Mouse (Mus musculus) forebrain, embryonic 14.5 days (tissue): ENCODE results near the gene Cst6. TPM values are rescaled to one million over a fixed set of nuclear protein-coding genes. Genes with fewer than 3 reads are reported as not detected.
A peak's percentile ranks its signal among the peaks of the same experiment; 100 is the strongest.

Experiments used
- ATAC-seq: fragments of 200-750 bp; cut with Nextera tagmentation; 2 replicates; pipeline ENCODE4 v1.8.0; 2017; ENCODE audit warnings: mild to moderate bottlenecking, moderate library complexity
- DNase-seq: peaks from one replicate; pipeline ENCODE4 v3.0.0-alpha.2; 2015; ENCODE audit warnings: low spot score
- H3K27ac ChIP-seq: fragments of 300-500 bp; sonication (generic); 2 replicates; pipeline ENCODE4 v1.5.1; 2014; ENCODE audit warnings: low read depth, mild to moderate bottlenecking, control low read depth, low read length, moderate library complexity
- H3K27me3 ChIP-seq: fragments of 300-500 bp; sonication (generic); replicated peaks from 2 replicates; pipeline ENCODE4 v1.6.1; 2014; ENCODE audit warnings: low read length, control low read depth, mixed read lengths; ENCODE audit not compliant: control insufficient read depth, insufficient read depth
- H3K36me3 ChIP-seq: fragments of 300-500 bp; sonication (generic); 2 replicates; pipeline ENCODE4 v1.6.1; 2014; ENCODE audit warnings: low read length, control low read depth; ENCODE audit not compliant: control insufficient read depth, insufficient read depth
- H3K4me1 ChIP-seq: fragments of 300-500 bp; sonication (generic); 2 replicates; pipeline ENCODE4 v1.6.1; 2014; ENCODE audit warnings: antibody characterized with exemption, low read length, control low read depth; ENCODE audit not compliant: control insufficient read depth, insufficient read depth
- H3K4me2 ChIP-seq: fragments of 300-500 bp; sonication (generic); 2 replicates; pipeline ENCODE4 v1.6.1; 2014; ENCODE audit warnings: mild to moderate bottlenecking, control low read depth, low read length
- H3K4me3 ChIP-seq: fragments of 300-500 bp; sonication (generic); 2 replicates; pipeline ENCODE4 v1.5.1; 2014; ENCODE audit warnings: low read depth, low read length, control low read depth
- H3K9ac ChIP-seq: fragments of 300-500 bp; sonication (generic); 2 replicates; pipeline ENCODE4 v1.6.1; 2014; ENCODE audit warnings: mild to moderate bottlenecking, low read length, control low read depth, moderate library complexity
- H3K9me3 ChIP-seq: fragments of 300-500 bp; sonication (generic); replicated peaks from 2 replicates; pipeline ENCODE4 v1.6.1; 2016; ENCODE audit warnings: low read length, control low read depth, mixed read lengths; ENCODE audit not compliant: control insufficient read depth
- WGBS: fragments of 180-500 bp; shearing (Covaris S2); extraction: QIAGEN DNeasy Blood & Tissue Kit; methylation state at CpG from one replicate; pipeline ENCODE4 v1.1.7; 2014; 5-methylcytosine and 5-hydroxymethylcytosine counted together
- polyA plus RNA-seq: library from polyadenylated mRNA; unstranded; fragments of >200 nt; fragmentation: Nextera tagmentation; extraction: Ambion mirVana; gene quantifications from 2 replicates; pipeline ENCODE4 v1.2.1, GENCODE M21; 2014

Cst6 gene
- polyA plus RNA-seq, 1 experiment from 2014 or later = 4.0 TPM

- ATAC-seq (no peak), DNase-seq (no peak)
- Histone ChIP-seq H3K4me1 (peaks cover 10% of the 10 kb centered on the region), H3K4me3 (no peak overlapping the region), H3K36me3 (peaks cover 76% of the 10 kb centered on the region), H3K9me3 (no peaks in the 10 kb centered on the region), H3K4me2 (no peak overlapping the region), H3K9ac (no peak overlapping the region), H3K27me3 (no peaks in the 10 kb centered on the region), H3K27ac (no peak overlapping the region)
- WGBS = 96% methylated on average over 12 of the region's 12 CpGs
These were observed 34.0 kb upstream of the Cst6 start for GRCm38 (mm10) chr19:5383326-5383725.

GRCm38 (mm10) chr19:5377446-5377845 lies 28.1 kb upstream of the Cst6 start:
- DNase-seq = no peak
- no peak for ATAC-seq
- H3K4me1 ChIP-seq = no peaks in the 10 kb centered on the region
- peaks cover 69% of the 10 kb centered on the region for H3K36me3 ChIP-seq
- no peak overlapping the region for H3K4me3 ChIP-seq
- H3K9ac ChIP-seq = no peak overlapping the region
- WGBS = 90% methylated on average over 1 of the region's 1 CpGs
- no peaks in the 10 kb centered on the region for H3K9me3 ChIP-seq
- no peak overlapping the region for H3K4me2 ChIP-seq
- H3K27me3 ChIP-seq = no peaks in the 10 kb centered on the region
- no peak overlapping the region for H3K27ac ChIP-seq

- no peak overlapping the region for H3K9ac ChIP-seq
- H3K36me3 ChIP-seq = peaks cover 67% of the 10 kb centered on the region
- H3K4me2 ChIP-seq = no peak overlapping the region
- no peak overlapping the region for H3K4me3 ChIP-seq
- H3K4me1 ChIP-seq = no peaks in the 10 kb centered on the region
- 78% methylated on average over 4 of the region's 4 CpGs for WGBS
- DNase-seq (no peak), ATAC-seq (no peak)
- H3K9me3 ChIP-seq = no peaks in the 10 kb centered on the region
- H3K27ac ChIP-seq = no peak overlapping the region
- H3K27me3 ChIP-seq = no peaks in the 10 kb centered on the region
These were observed 25.4 kb upstream of the Cst6 start for GRCm38 (mm10) chr19:5374748-5375147.

GRCm38 (mm10) chr19:5374177-5374576 lies 24.8 kb upstream of the Cst6 start:
- Histone ChIP-seq H3K36me3 (peaks cover 67% of the 10 kb centered on the region), H3K4me3 (no peak overlapping the region), H3K27me3 (no peaks in the 10 kb centered on the region), H3K9ac (no peak overlapping the region), H3K27ac (no peak overlapping the region), H3K4me1 (no peaks in the 10 kb centered on the region), H3K4me2 (no peak overlapping the region), H3K9me3 (no peaks in the 10 kb centered on the region)
- 87% methylated on average over 4 of the region's 4 CpGs for WGBS
- no peak for ATAC-seq
- no peak for DNase-seq

- no peaks in the 10 kb centered on the region for H3K9me3 ChIP-seq
These were observed 23.4 kb upstream of the Cst6 start for GRCm38 (mm10) chr19:5372724-5373123.

GRCm38 (mm10) chr19:5370932-5371331 lies 21.6 kb upstream of the Cst6 start:
- DNase-seq = no peak
- H3K36me3 ChIP-seq = peaks cover 59% of the 10 kb centered on the region

More at GRCm38 (mm10) chr19:5372724-5373123, 23.4 kb upstream of the Cst6 start:
- Histone ChIP-seq H3K27ac (no peak overlapping the region), H3K4me3 (no peak overlapping the region), H3K36me3 (peaks cover 63% of the 10 kb centered on the region), H3K4me1 (peaks cover 5% of the 10 kb centered on the region), H3K27me3 (no peaks in the 10 kb centered on the region), H3K9ac (no peak overlapping the region), H3K4me2 (no peak overlapping the region)
- 96% methylated on average over 7 of the region's 7 CpGs for WGBS
- ATAC-seq = no peak
- DNase-seq = no peak

GRCm38 (mm10) chr19:5367455-5367854 lies 18.1 kb upstream of the Cst6 start:
- Histone ChIP-seq H3K9me3 (no peaks in the 10 kb centered on the region), H3K4me3 (peak overlapping the region; percentile 97), H3K27ac (peak overlapping the region; percentile 92; the same call in 1 of the 2 replicates), H3K4me1 (peaks cover 13% of the 10 kb centered on the region), H3K4me2 (peak overlapping the region; percentile 89), H3K36me3 (peaks cover 58% of the 10 kb centered on the region), H3K27me3 (no peaks in the 10 kb centered on the region), H3K9ac (peak overlapping the region; percentile 85)
- DNase-seq = no peak
- ATAC-seq = no peak
- 11% methylated on average over 11 of the region's 11 CpGs for WGBS

More at GRCm38 (mm10) chr19:5370932-5371331, 21.6 kb upstream of the Cst6 start:
- ATAC-seq = no peak
- no peak overlapping the region for H3K4me3 ChIP-seq
- 95% methylated on average over 3 of the region's 3 CpGs for WGBS
- no peak overlapping the region for H3K4me2 ChIP-seq
- no peaks in the 10 kb centered on the region for H3K9me3 ChIP-seq
- no peak overlapping the region for H3K9ac ChIP-seq
- no peaks in the 10 kb centered on the region for H3K27me3 ChIP-seq
- H3K4me1 ChIP-seq = peaks cover 8% of the 10 kb centered on the region
- no peak overlapping the region for H3K27ac ChIP-seq

GRCm38 (mm10) chr19:5367053-5367359 lies 17.6 kb upstream of the Cst6 start, which contains the start of gene Banf1:
Banf1 (minus strand) TSS chr19:5367168.
- H3K27ac ChIP-seq = peak within 1 kb of the TSS; percentile 92
- no peaks in the 10 kb centered on the region for H3K27me3 ChIP-seq
- ATAC-seq (peak; percentile 12; the same call in 1 of the 2 replicates), DNase-seq (no peak)
- H3K4me2 ChIP-seq = peak within 1 kb of the TSS; percentile 89
- WGBS = 0% methylated on average over 33 of the region's 33 CpGs
- H3K4me3 ChIP-seq = peak within 1 kb of the TSS; percentile 97
- peaks cover 13% of the 10 kb centered on the region for H3K4me1 ChIP-seq
- H3K9ac ChIP-seq = peak within 1 kb of the TSS; percentile 85
- H3K36me3 ChIP-seq = peaks cover 53% of the 10 kb centered on the region
- no peaks in the 10 kb centered on the region for H3K9me3 ChIP-seq

- ATAC-seq = peak; percentile 96
These were observed 17.0 kb upstream of the Cst6 start, which contains the start of gene Eif1ad for GRCm38 (mm10) chr19:5366175-5367052. Eif1ad (plus strand) TSS chr19:5366741.

More at GRCm38 (mm10) chr19:5366175-5367052, 17.0 kb upstream of the Cst6 start, which contains the start of gene Eif1ad:
- no peaks in the 10 kb centered on the region for H3K9me3 ChIP-seq
- H3K9ac ChIP-seq = peak within 1 kb of the TSS; percentile 85
- WGBS = under 1% methylated on average over 72 of the region's 92 CpGs
- peak; percentile 99 for DNase-seq
- peaks cover 13% of the 10 kb centered on the region for H3K4me1 ChIP-seq
- H3K36me3 ChIP-seq = peaks cover 48% of the 10 kb centered on the region
- H3K4me2 ChIP-seq = peak within 1 kb of the TSS; percentile 89
- H3K4me3 ChIP-seq = peak within 1 kb of the TSS; percentile 97
- no peaks in the 10 kb centered on the region for H3K27me3 ChIP-seq
- H3K27ac ChIP-seq = peak within 1 kb of the TSS; percentile 92
